Mouse (Mus musculus) cerebellum, postnatal 4 days (tissue): ENCODE measurements around the gene Klhdc8a.
A peak's percentile ranks its signal among the peaks of the same experiment; 100 is the strongest.
"Not testable (repeated sequence)": the region's sequence is repeated elsewhere in the genome, so short reads cannot be mapped to it uniquely, and the experiment has no call there.

Experiments
- DNase-seq, 2 experiments: peaks; one replicate each; pipeline ENCODE4 v3.0.0; 2022; ENCODE audit warnings: low spot score in 2 of 2, mixed read lengths in 1 of 2

Klhdc8a gene

GRCm38 (mm10) chr1:132298425-132298800, at the start of gene Klhdc8a:
TSS of gene Klhdc8a (plus strand) at chr1:132298626.
- peak in 1 of 2 experiments; percentile 68 for DNase-seq

- no peak for DNase-seq
These were observed 44.0 kb upstream of the Klhdc8a start for GRCm38 (mm10) chr1:132254467-132254866.

GRCm38 (mm10) chr1:132260331-132260730, 38.1 kb upstream of the Klhdc8a start:
- DNase-seq = no peak

- DNase-seq = no peak
These were observed 37.4 kb upstream of the Klhdc8a start for GRCm38 (mm10) chr1:132261058-132261457.

- DNase-seq = no peak
These were observed 34.8 kb upstream of the Klhdc8a start for GRCm38 (mm10) chr1:132263618-132264017.

GRCm38 (mm10) chr1:132264577-132264976, 33.8 kb upstream of the Klhdc8a start:
- no peak for DNase-seq

- no peak for DNase-seq
These were observed 33.1 kb upstream of the Klhdc8a start for GRCm38 (mm10) chr1:132265211-132265859.

GRCm38 (mm10) chr1:132265936-132266335, 32.5 kb upstream of the Klhdc8a start:
- no peak for DNase-seq

- no peak for DNase-seq
These were observed 31.5 kb upstream of the Klhdc8a start for GRCm38 (mm10) chr1:132266791-132267557.

- DNase-seq = no peak
These were observed 30.5 kb upstream of the Klhdc8a start for GRCm38 (mm10) chr1:132267959-132268358.

- DNase-seq = no peak
These were observed 29.9 kb upstream of the Klhdc8a start for GRCm38 (mm10) chr1:132268418-132269060.

GRCm38 (mm10) chr1:132271237-132271636, 27.2 kb upstream of the Klhdc8a start:
- no peak for DNase-seq

GRCm38 (mm10) chr1:132276694-132277093, 21.7 kb upstream of the Klhdc8a start:
- no peak for DNase-seq

GRCm38 (mm10) chr1:132277124-132277523, 21.3 kb upstream of the Klhdc8a start:
- no peak for DNase-seq

- DNase-seq = not testable (repeated sequence)
These were observed 17.8 kb upstream of the Klhdc8a start for GRCm38 (mm10) chr1:132280636-132281035.

GRCm38 (mm10) chr1:132281523-132282176, 16.8 kb upstream of the Klhdc8a start:
- no peak for DNase-seq

- DNase-seq = no peak
These were observed 16.3 kb upstream of the Klhdc8a start for GRCm38 (mm10) chr1:132282177-132282536.

- DNase-seq = no peak
These were observed 15.4 kb upstream of the Klhdc8a start for GRCm38 (mm10) chr1:132283018-132283417.

- no peak for DNase-seq
These were observed 11.7 kb upstream of the Klhdc8a start for GRCm38 (mm10) chr1:132286735-132287134.

GRCm38 (mm10) chr1:132287445-132287844, 11.0 kb upstream of the Klhdc8a start:
- no peak for DNase-seq

- peak in 1 of 2 experiments; percentile 59 for DNase-seq
These were observed 10.4 kb upstream of the Klhdc8a start for GRCm38 (mm10) chr1:132287991-132288451.

- DNase-seq = no peak
These were observed 8.5 kb upstream of the Klhdc8a start for GRCm38 (mm10) chr1:132289965-132290364.
